Mouse (Mus musculus): ENCODE results near the gene Ints1. TPM values are rescaled to one million over a fixed set of nuclear protein-coding genes. Genes with fewer than 3 reads are reported as not detected.
A peak's percentile ranks its signal among the peaks of the same experiment; 100 is the strongest.

Ints1 gene
- polyA plus RNA-seq, 1 experiment = 43.1 TPM

DNA sequence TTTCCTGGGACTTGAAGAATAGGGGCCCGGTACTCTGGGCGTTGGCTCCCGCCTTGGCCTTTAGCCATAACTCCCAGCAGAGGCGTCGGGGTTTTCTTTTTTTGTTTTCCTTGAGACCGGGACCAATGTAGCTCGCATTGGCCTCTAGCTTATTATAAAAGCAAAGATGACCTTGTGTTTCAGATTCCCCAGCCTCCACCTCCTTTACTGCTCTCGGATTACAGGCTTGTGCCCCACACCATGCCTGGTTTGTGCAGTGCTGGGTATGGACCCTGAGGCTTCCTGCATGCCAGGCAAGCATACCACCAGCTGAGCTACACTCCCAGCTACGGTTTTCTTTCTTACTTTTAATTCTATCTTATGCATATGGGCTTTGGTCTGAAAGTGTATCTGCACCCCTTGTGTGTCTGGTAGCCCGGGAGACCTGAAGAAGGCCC, 39.0 kb downstream of the Ints1 start:
- Histone ChIP-seq H3K79me3 (ENCODE audit: low read depth) (peaks cover 35% of the 10 kb centered on the region), H3K4me3 (ENCODE audit: insufficient read depth, poor library complexity, severe bottlenecking) (no peak overlapping the region), H3ac (ENCODE audit: control insufficient read depth, insufficient read length, low read depth) (no peak overlapping the region), H3K79me2 (ENCODE audit: control insufficient read depth, insufficient read depth) (peaks cover 46% of the 10 kb centered on the region), H3K36me3 (ENCODE audit: control insufficient read depth, insufficient read depth) (peaks cover 3% of the 10 kb centered on the region), H3K27me3 (ENCODE audit: control insufficient read depth, insufficient read depth, insufficient read length) (no peaks in the 10 kb centered on the region)
- TF ChIP-seq MAX (IDR thresholded peaks at IDR 0.05) = no peak
- no peak for TF ChIP-seq MYOD1 (IDR thresholded peaks at IDR 0.05; ENCODE audit: control insufficient read depth, insufficient read length, low read depth)
- TF ChIP-seq USF1 (IDR thresholded peaks at IDR 0.05; ENCODE audit: low read depth) = no peak
- TF ChIP-seq FOSL1 (IDR thresholded peaks at IDR 0.05; ENCODE audit: insufficient read depth, low read length, poor library complexity, severe bottlenecking) = no peak
- TF ChIP-seq CEBPB (IDR thresholded peaks at IDR 0.05; ENCODE audit: low read depth) = no peak
- TF ChIP-seq MYOG (IDR thresholded peaks at IDR 0.05; ENCODE audit: control insufficient read depth, extremely low read depth, insufficient read length) = no peak

DNA sequence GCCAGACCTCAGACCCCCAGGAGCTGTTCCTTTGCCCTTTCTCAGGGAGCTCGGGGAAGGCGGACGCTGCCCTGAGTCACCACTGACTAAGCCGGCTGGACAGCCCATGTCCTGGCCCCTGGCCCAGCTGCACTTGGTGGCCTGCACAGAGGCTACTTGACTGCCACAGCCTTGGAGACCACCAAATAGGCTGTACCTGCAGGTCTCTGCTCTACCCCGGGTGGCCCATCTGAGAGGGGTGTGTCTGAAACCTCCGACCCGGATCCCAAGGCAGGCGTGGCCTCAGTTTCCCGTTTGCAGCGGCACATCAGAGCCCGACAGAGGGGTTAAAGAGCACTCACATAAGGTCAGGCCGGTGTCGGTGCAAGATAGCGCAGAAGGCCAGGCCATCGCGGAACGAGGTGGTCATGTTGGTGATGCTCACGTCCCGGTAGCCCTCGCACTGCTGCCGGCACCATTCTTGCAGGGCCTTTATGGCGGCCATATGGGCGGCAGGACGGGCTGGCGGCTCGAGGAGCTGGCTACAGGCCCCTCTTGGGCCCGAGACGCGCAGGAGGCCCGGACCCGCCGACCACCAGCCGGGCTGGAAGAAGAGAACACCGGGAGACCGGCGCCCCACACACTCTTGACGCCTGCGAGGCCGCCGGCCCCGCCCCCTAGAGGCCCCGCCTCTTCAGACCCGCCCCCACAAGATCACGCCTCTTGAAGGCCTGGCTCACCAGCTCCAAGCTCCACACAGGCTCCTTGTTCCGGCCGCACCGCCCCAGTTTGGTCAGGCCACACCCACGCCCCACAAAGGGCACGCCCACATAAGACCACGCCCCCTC, 39.6 kb downstream of the Ints1 start, which contains the start of gene Micall2:
Gene Micall2, minus strand, starts transcription at position 660 of the 827 bp plus-strand sequence.
- Histone ChIP-seq H3K79me3 (ENCODE audit: low read depth) (peaks cover 40% of the 10 kb centered on the region), H3K79me2 (ENCODE audit: control insufficient read depth, insufficient read depth) (peaks cover 53% of the 10 kb centered on the region), H3K27me3 (ENCODE audit: control insufficient read depth, insufficient read depth, insufficient read length) (no peaks in the 10 kb centered on the region), H3K36me3 (ENCODE audit: control insufficient read depth, insufficient read depth) (peaks cover 3% of the 10 kb centered on the region), H3ac (ENCODE audit: control insufficient read depth, insufficient read length, low read depth) (peak within 1 kb of the TSS; percentile 61), H3K4me3 (ENCODE audit: insufficient read depth, poor library complexity, severe bottlenecking) (peak within 1 kb of the TSS; percentile 43)
- TF ChIP-seq MAX (IDR thresholded peaks at IDR 0.05) (no peak), MYOD1 (IDR thresholded peaks at IDR 0.05; ENCODE audit: control insufficient read depth, insufficient read length, low read depth) (no peak), MYOG (IDR thresholded peaks at IDR 0.05; ENCODE audit: control insufficient read depth, extremely low read depth, insufficient read length) (no peak), FOSL1 (IDR thresholded peaks at IDR 0.05; ENCODE audit: insufficient read depth, low read length, poor library complexity, severe bottlenecking) (peak; percentile 65), USF1 (IDR thresholded peaks at IDR 0.05; ENCODE audit: low read depth) (no peak), CTCF (IDR thresholded peaks at IDR 0.05; ENCODE audit: control insufficient read depth, insufficient read depth, insufficient read length) (no peak), CEBPB (IDR thresholded peaks at IDR 0.05; ENCODE audit: low read depth) (no peak)

DNA sequence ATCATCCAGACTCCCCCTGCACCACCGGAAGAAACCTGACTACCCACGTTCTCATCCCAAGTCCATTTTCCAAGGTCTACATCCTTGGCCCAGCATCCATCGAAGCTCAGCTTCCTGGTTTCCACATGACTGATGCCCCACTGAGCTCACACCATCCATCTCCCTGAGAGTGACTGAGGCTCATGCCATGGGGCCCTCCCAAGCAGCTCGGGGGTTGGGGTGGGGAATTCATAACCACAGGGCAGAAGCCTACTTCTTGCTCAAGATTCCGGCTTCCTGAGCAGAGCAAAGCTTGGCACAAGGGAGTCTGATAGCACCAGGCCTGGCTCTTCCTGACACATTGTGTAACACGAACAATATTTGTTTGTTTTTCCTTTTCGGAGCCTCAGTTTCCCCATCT, 40.7 kb downstream of the Ints1 start:
- no peak for TF ChIP-seq USF1 (IDR thresholded peaks at IDR 0.05; ENCODE audit: low read depth)
- no peak for TF ChIP-seq FOSL1 (IDR thresholded peaks at IDR 0.05; ENCODE audit: insufficient read depth, low read length, poor library complexity, severe bottlenecking)
- TF ChIP-seq MYOG (IDR thresholded peaks at IDR 0.05; ENCODE audit: control insufficient read depth, extremely low read depth, insufficient read length) = no peak
- TF ChIP-seq CEBPB (IDR thresholded peaks at IDR 0.05; ENCODE audit: low read depth) = no peak
- no peak for TF ChIP-seq MAX (IDR thresholded peaks at IDR 0.05)
- no peak overlapping the region for H3ac ChIP-seq (ENCODE audit: control insufficient read depth, insufficient read length, low read depth)
- peaks cover 47% of the 10 kb centered on the region for H3K79me3 ChIP-seq (ENCODE audit: low read depth)
- peaks cover 64% of the 10 kb centered on the region for H3K79me2 ChIP-seq (ENCODE audit: control insufficient read depth, insufficient read depth)
- H3K4me3 ChIP-seq (ENCODE audit: insufficient read depth, poor library complexity, severe bottlenecking) = no peak overlapping the region
- peaks cover 3% of the 10 kb centered on the region for H3K36me3 ChIP-seq (ENCODE audit: control insufficient read depth, insufficient read depth)
- H3K27me3 ChIP-seq (ENCODE audit: control insufficient read depth, insufficient read depth, insufficient read length) = no peaks in the 10 kb centered on the region

DNA sequence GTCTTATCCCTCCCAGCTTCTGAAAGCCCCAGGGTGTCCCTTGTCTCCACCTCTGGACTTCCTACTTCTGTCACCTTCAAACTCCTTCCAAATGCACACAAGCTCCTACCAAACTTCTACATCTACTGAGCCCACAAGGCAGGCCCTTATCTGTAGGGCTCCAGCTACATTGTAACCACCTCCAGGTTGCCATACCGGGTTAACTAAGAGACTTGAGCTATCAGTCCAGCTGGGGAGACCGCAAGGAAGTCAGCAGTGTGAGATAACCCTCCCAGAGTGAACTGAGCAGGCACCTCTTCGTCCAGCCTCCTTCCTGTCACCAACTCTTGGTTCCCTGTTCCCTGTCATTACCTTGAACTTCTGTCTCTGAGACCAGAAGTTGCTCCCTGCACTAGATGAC, 41.5 kb downstream of the Ints1 start:
- H3K79me2 ChIP-seq (ENCODE audit: control insufficient read depth, insufficient read depth) = peaks cover 71% of the 10 kb centered on the region
- H3ac ChIP-seq (ENCODE audit: control insufficient read depth, insufficient read length, low read depth) = no peak overlapping the region
- peaks cover 3% of the 10 kb centered on the region for H3K36me3 ChIP-seq (ENCODE audit: control insufficient read depth, insufficient read depth)
- H3K79me3 ChIP-seq (ENCODE audit: low read depth) = peaks cover 53% of the 10 kb centered on the region
- H3K27me3 ChIP-seq (ENCODE audit: control insufficient read depth, insufficient read depth, insufficient read length) = no peaks in the 10 kb centered on the region
- TF ChIP-seq CTCF (IDR thresholded peaks at IDR 0.05; ENCODE audit: control insufficient read depth, insufficient read depth, insufficient read length) (no peak), USF1 (IDR thresholded peaks at IDR 0.05; ENCODE audit: low read depth) (no peak), FOSL1 (IDR thresholded peaks at IDR 0.05; ENCODE audit: insufficient read depth, low read length, poor library complexity, severe bottlenecking) (no peak), MYOG (IDR thresholded peaks at IDR 0.05; ENCODE audit: control insufficient read depth, extremely low read depth, insufficient read length) (no peak), CEBPB (IDR thresholded peaks at IDR 0.05; ENCODE audit: low read depth) (no peak), MYOD1 (IDR thresholded peaks at IDR 0.05; ENCODE audit: control insufficient read depth, insufficient read length, low read depth) (no peak), MAX (IDR thresholded peaks at IDR 0.05) (no peak)
- H3K4me3 ChIP-seq (ENCODE audit: insufficient read depth, poor library complexity, severe bottlenecking) = no peak overlapping the region

DNA sequence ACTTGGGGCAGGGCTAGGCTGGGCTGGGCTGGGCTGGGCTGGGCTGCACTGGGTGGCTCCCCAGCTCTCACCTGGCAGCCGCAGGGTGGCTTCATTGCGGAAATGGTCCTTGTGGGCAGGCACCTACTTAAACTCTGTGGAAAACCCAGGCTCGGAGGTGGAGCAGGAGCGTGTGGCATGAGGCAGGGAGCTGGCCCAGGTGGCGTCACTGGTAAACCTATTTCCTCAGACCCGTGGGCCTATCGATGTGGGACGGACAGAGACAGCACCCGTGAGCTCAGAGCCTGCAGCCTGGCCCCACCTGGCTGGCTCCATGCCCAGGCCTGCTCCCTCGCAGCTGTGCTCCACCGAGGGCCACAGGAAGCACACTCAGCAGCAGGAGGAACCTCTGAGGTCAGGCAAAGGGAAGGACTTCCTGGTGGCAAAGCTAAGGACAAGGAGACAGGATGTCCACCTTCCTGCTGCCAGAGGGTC, 42.8 kb downstream of the Ints1 start:
- peaks cover 3% of the 10 kb centered on the region for H3K36me3 ChIP-seq (ENCODE audit: control insufficient read depth, insufficient read depth)
- no peak overlapping the region for H3ac ChIP-seq (ENCODE audit: control insufficient read depth, insufficient read length, low read depth)
- TF ChIP-seq USF1 (IDR thresholded peaks at IDR 0.05; ENCODE audit: low read depth) (no peak), CEBPB (IDR thresholded peaks at IDR 0.05; ENCODE audit: low read depth) (no peak), FOSL1 (IDR thresholded peaks at IDR 0.05; ENCODE audit: insufficient read depth, low read length, poor library complexity, severe bottlenecking) (no peak), CTCF (IDR thresholded peaks at IDR 0.05; ENCODE audit: control insufficient read depth, insufficient read depth, insufficient read length) (no peak), MYOG (IDR thresholded peaks at IDR 0.05; ENCODE audit: control insufficient read depth, extremely low read depth, insufficient read length) (no peak), MYOD1 (IDR thresholded peaks at IDR 0.05; ENCODE audit: control insufficient read depth, insufficient read length, low read depth) (no peak), MAX (IDR thresholded peaks at IDR 0.05) (no peak)
- peaks cover 85% of the 10 kb centered on the region for H3K79me2 ChIP-seq (ENCODE audit: control insufficient read depth, insufficient read depth)
- H3K27me3 ChIP-seq (ENCODE audit: control insufficient read depth, insufficient read depth, insufficient read length) = no peaks in the 10 kb centered on the region
- H3K4me3 ChIP-seq (ENCODE audit: insufficient read depth, poor library complexity, severe bottlenecking) = peak overlapping the region; percentile 6
- H3K79me3 ChIP-seq (ENCODE audit: low read depth) = peaks cover 62% of the 10 kb centered on the region

All from C2C12 (cell line).